In the genomic region with DNA sequence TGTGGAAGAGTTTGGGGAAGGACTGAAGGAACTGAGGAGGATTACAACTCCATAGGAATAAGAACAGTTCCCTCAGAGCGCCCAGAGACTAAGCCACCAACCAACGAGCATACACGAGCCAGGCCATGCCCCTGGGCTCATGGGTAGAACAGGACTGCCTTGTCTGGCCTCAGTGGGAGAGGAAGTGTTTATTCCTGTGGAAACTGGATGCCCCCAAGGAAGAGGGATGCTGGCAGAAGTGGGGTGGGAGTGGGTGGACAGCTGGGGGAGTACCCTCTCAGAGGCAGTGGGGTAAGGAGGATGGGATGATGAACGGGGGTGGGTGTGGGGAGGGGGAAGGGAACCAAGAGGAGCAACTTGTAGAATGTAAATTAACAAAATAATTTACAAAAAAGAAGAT, we compare ENCODE assay signal across 22 mouse cellular contexts.
DNase-seq lines count a peak whose midpoint lies in the region; ATAC-seq and TF ChIP-seq lines count a peak whose summit lies in the region.
"Had no signal": no experiment of that assay in that cellular context is flagged by ENCODE, and none has a peak within 500 bp of the region (broad histone marks: within the 10 kb centered on the region; RNA-seq: fewer than 3 reads in every experiment).

No protein-coding gene starts in this region.

- DNase-seq in kidney, postnatal 14 days: no peak
- DNase-seq in kidney, postnatal 0 days (ENCODE audit: low spot score): peak; percentile 58
- no peak for DNase-seq in kidney, postnatal 36 days
- DNase-seq: adrenal gland, adult 2 months; adrenal gland, postnatal 10 days; adrenal gland, postnatal 25 days; cerebellum, adult 11 months; cerebellum, adult 18-20 months; cerebellum, adult 8-10 months; cerebellum, adult 9-11 months; cerebellum, postnatal 14 days; cerebellum, postnatal 36 days; embryo, embryonic 11 days had no signal

- H3K9ac ChIP-seq in kidney, embryonic 15.5 days: no peak overlapping the region
- no peak overlapping the region for H3K9ac ChIP-seq in kidney, postnatal 0 days (ENCODE audit: low read depth, low read length)
- H3K9ac ChIP-seq in neural tube, embryonic 15.5 days (replicated peaks): no peak overlapping the region
- no peak overlapping the region for H3K9ac ChIP-seq in hindbrain, embryonic 16.5 days (ENCODE audit: low read depth, low read length)
- H3K9ac ChIP-seq: embryonic facial prominence, embryonic 13.5 days; embryonic facial prominence, embryonic 15.5 days; forebrain, embryonic 12.5 days had no signal

- no peak for TF ChIP-seq CTCF in kidney, postnatal 0 days (IDR thresholded peaks at IDR 0.05; ENCODE audit: low read depth)

- WGBS in kidney, embryonic 15.5 days: 28% methylated on average over 4 of the region's 4 CpGs
- 36% methylated on average over 4 of the region's 4 CpGs for WGBS in kidney, postnatal 0 days
- 68% methylated on average over 4 of the region's 4 CpGs for WGBS in neural tube, embryonic 15.5 days
- 82% methylated on average over 4 of the region's 4 CpGs for WGBS in hindbrain, embryonic 16.5 days

- H3K27ac ChIP-seq in kidney, embryonic 15.5 days: peak overlapping the region; percentile 81; the same call in 1 of the 2 replicates
- no peak overlapping the region for H3K27ac ChIP-seq in kidney, postnatal 0 days
- peak overlapping the region; percentile 25; the same call in 1 of the 2 replicates for H3K27ac ChIP-seq in neural tube, embryonic 15.5 days (replicated peaks)
- no peak overlapping the region for H3K27ac ChIP-seq in hindbrain, embryonic 16.5 days (ENCODE audit: low read depth, low read length)
- H3K27ac ChIP-seq: embryonic facial prominence, embryonic 13.5 days; embryonic facial prominence, embryonic 15.5 days; forebrain, embryonic 10.5 days; forebrain, embryonic 12.5 days had no signal

- no peak overlapping the region for H3K4me3 ChIP-seq in kidney, embryonic 15.5 days (replicated peaks)
- no peak overlapping the region for H3K4me3 ChIP-seq in kidney, postnatal 0 days (replicated peaks; ENCODE audit: low read depth, low read length)
- H3K4me3 ChIP-seq in neural tube, embryonic 15.5 days (replicated peaks): no peak overlapping the region
- no peak overlapping the region for H3K4me3 ChIP-seq in hindbrain, embryonic 16.5 days (ENCODE audit: low read length)
- H3K4me3 ChIP-seq: embryonic facial prominence, embryonic 13.5 days; embryonic facial prominence, embryonic 15.5 days; erythroblast, embryonic 14.5 days; forebrain, embryonic 10.5 days; forebrain, embryonic 12.5 days had no signal

- peak; percentile 65; the same call in 1 of the 2 replicates for ATAC-seq in kidney, embryonic 15.5 days (replicated peaks; ENCODE audit: low FRiP score)
- peak; percentile 59; the same call in 1 of the 2 replicates for ATAC-seq in kidney, postnatal 0 days (replicated peaks; ENCODE audit: low FRiP score, low read depth)
- ATAC-seq in neural tube, embryonic 15.5 days (ENCODE audit: low FRiP score): no peak
- ATAC-seq in hindbrain, embryonic 16.5 days: no peak
- ATAC-seq: forebrain, embryonic 14.5 days had no signal

- no peaks in the 10 kb centered on the region for H3K9me3 ChIP-seq in kidney, embryonic 15.5 days (replicated peaks)
- no peaks in the 10 kb centered on the region for H3K9me3 ChIP-seq in kidney, postnatal 0 days (replicated peaks; ENCODE audit: low read length)
- H3K9me3 ChIP-seq in neural tube, embryonic 15.5 days (replicated peaks): no peaks in the 10 kb centered on the region
- H3K9me3 ChIP-seq in hindbrain, embryonic 16.5 days (ENCODE audit: control insufficient read depth, low read length): no peaks in the 10 kb centered on the region
- H3K9me3 ChIP-seq: embryonic facial prominence, embryonic 13.5 days; embryonic facial prominence, embryonic 15.5 days; forebrain, embryonic 10.5 days; forebrain, embryonic 12.5 days had no signal

- no peaks in the 10 kb centered on the region for H3K36me3 ChIP-seq in kidney, embryonic 15.5 days
- no peaks in the 10 kb centered on the region for H3K36me3 ChIP-seq in kidney, postnatal 0 days (ENCODE audit: insufficient read depth, low read length)
- no peaks in the 10 kb centered on the region for H3K36me3 ChIP-seq in neural tube, embryonic 15.5 days
- H3K36me3 ChIP-seq in hindbrain, embryonic 16.5 days (ENCODE audit: control insufficient read depth, insufficient read depth, low read length): no peaks in the 10 kb centered on the region
- H3K36me3 ChIP-seq: embryonic facial prominence, embryonic 13.5 days; embryonic facial prominence, embryonic 15.5 days; forebrain, embryonic 10.5 days; forebrain, embryonic 12.5 days had no signal

- H3K4me1 ChIP-seq in kidney, embryonic 15.5 days: peaks cover 21% of the 10 kb centered on the region
- no peaks in the 10 kb centered on the region for H3K4me1 ChIP-seq in kidney, postnatal 0 days (replicated peaks; ENCODE audit: insufficient read depth, low read length)
- peaks cover 6% of the 10 kb centered on the region; the same call in 1 of the 2 replicates for H3K4me1 ChIP-seq in neural tube, embryonic 15.5 days
- H3K4me1 ChIP-seq in hindbrain, embryonic 16.5 days (ENCODE audit: control insufficient read depth, insufficient read depth, low read depth, low read length): no peaks in the 10 kb centered on the region
- H3K4me1 ChIP-seq: embryonic facial prominence, embryonic 13.5 days; embryonic facial prominence, embryonic 15.5 days; forebrain, embryonic 10.5 days; forebrain, embryonic 12.5 days had no signal

- H3K4me2 ChIP-seq in kidney, embryonic 15.5 days: no peak overlapping the region
- H3K4me2 ChIP-seq in kidney, postnatal 0 days (ENCODE audit: low read length): no peak overlapping the region
- H3K4me2 ChIP-seq in neural tube, embryonic 15.5 days: no peak overlapping the region
- no peak overlapping the region for H3K4me2 ChIP-seq in hindbrain, embryonic 16.5 days (ENCODE audit: low read length)
- H3K4me2 ChIP-seq: embryonic facial prominence, embryonic 13.5 days; embryonic facial prominence, embryonic 15.5 days; forebrain, embryonic 12.5 days had no signal

- no peaks in the 10 kb centered on the region for H3K27me3 ChIP-seq in kidney, embryonic 15.5 days
- no peaks in the 10 kb centered on the region for H3K27me3 ChIP-seq in kidney, postnatal 0 days (ENCODE audit: insufficient read depth, low read length)
- no peaks in the 10 kb centered on the region for H3K27me3 ChIP-seq in neural tube, embryonic 15.5 days (replicated peaks)
- no peaks in the 10 kb centered on the region for H3K27me3 ChIP-seq in hindbrain, embryonic 16.5 days (replicated peaks; ENCODE audit: control insufficient read depth, insufficient read depth, low read length)
- H3K27me3 ChIP-seq: embryonic facial prominence, embryonic 13.5 days; embryonic facial prominence, embryonic 15.5 days; forebrain, embryonic 12.5 days had no signal

Comparison
In these comparisons a context has a peak if more than half of its experiments do, and no peak if none do; other contexts are left out.
1. H3K27ac ChIP-seq: peak in kidney, embryonic 15.5 days (single experiment) and neural tube, embryonic 15.5 days (single experiment); none in kidney, postnatal 0 days (single experiment) and hindbrain, embryonic 16.5 days (single experiment).
2. ATAC-seq: peak in kidney, embryonic 15.5 days (single experiment) and kidney, postnatal 0 days (single experiment); none in neural tube, embryonic 15.5 days (single experiment) and hindbrain, embryonic 16.5 days (single experiment).